Mouse (Mus musculus) liver, adult 2 months (tissue): Measurements from ENCODE around the gene Fmod.

ENCODE experiments used
- CTCF ChIP-seq: fragments of 200-500 bp; IDR thresholded peaks from 2 replicates; pipeline ENCODE4 v1.5.1; 2011; ENCODE audit warnings: low read depth, low read length, control low read depth
- POLR2A ChIP-seq: fragments of 200-500 bp; IDR thresholded peaks from 2 replicates; pipeline ENCODE4 v1.6.1; 2011; ENCODE audit warnings: low read length, control low read depth; ENCODE audit not compliant: insufficient read depth; ENCODE audit errors: extremely low read depth

DNA sequence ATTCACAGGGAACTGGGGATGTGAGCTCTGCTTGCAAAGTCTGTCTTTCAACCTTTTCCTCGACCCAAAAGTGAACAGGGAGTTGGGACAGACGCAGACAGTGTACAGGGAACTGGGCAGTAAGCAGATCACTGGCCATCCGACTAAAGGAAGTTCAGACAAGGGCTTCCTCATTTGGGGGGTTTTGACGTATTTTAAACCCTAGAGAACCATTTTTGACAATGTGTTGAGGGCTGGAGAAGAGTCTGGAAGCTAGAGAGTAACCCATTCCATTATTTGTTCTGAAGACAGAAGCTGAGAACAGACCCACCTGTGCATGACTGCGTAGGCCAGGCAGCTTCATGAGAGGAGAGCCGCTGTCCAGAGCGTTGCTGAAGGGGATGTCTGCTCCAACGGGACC, 46.6 kb downstream of the Fmod start:
- TF ChIP-seq CTCF (no peak), POLR2A (no peak)
